Mouse (Mus musculus): Measurements from ENCODE around the gene Gatb. TPM values are rescaled to one million over a fixed set of nuclear protein-coding genes. Genes with fewer than 3 reads are reported as not detected.

The Gatb gene
- polyA plus RNA-seq, 1 experiment = 7.9 TPM

DNA sequence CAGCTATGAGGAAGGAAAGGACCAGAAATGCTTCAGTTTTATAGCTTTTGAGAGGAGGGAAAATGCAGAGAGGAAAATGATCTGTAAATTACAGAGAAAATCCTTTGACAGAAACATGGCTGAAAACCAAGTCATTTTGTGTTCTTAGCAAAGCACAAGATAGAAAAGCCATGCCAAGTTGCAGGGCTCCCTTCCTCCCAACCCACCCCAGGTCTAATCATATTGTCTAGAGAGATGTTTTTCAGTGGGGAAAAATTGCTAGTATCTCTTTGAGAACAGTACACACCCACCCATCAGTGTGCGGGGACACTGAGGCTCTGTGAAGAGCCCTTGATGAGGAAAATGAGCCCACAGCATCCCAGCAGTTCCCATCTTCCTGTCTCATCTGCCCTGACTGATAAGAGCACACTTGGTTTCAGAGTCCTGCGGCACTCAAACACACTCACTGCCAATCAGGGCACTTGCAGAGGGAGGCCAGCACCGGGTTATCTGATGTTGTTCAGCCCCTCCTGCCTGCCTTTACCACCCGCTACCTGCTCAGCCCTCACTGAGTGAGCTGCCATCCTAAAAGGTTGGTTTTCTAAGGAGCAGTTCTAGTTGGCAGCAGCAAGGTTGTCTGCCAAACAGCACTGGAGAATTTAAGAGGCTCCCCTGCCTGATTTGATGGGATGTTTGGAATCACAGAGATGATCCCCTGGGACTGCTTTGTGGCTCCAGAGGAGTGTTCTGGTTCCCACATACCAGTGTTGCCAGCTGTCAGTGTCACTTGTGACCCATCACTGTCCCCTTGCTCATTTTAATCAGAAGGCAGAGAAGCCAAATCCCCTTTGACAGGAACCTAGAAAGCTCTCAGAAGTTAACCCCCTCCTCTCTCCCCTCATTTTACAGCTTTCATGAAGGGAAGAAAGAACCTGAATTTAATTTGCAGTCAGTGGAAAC, 79.1 kb downstream of the Gatb start:
- no peak for DNase-seq (ENCODE audit: low spot score)

DNA sequence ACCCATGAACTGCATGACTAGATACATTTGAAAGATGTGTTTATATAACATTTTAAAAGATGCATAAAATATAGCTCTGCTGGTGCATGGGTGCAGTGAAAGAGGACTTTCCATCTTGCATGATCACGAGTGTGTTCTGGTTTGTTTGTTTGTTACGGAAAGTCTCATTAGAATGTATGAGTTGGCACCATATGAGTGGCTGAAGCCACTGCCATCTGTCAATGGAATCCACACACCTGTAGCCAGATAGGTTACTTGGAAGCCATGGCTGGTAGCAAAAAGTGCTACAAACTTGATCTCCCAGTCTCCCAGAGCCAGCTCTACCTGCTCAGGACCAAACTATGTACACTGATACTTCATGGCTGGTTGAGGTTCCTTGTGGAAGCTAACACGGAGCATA, 81.6 kb downstream of the Gatb start:
- DNase-seq (ENCODE audit: low spot score) = no peak

DNA sequence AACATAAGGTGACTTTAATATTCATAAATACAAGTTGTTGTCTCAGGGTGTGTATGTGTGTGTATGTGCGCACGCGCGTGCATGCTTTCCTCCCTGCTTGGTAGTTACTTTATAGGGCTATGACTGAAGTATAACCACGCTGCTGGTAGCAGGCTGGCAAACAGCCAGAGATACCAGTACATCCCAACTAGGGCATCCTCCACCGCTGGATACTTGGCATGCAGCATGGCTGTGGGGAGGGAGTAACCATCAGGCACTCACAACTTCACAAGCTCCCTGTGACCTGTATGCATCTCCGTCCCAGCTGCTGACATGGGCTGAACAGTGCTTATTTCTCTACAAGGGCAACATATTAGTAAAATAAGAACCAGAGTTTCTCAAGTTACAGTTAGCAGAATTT, 85.8 kb downstream of the Gatb start:
- DNase-seq (ENCODE audit: low spot score) = no peak

DNA sequence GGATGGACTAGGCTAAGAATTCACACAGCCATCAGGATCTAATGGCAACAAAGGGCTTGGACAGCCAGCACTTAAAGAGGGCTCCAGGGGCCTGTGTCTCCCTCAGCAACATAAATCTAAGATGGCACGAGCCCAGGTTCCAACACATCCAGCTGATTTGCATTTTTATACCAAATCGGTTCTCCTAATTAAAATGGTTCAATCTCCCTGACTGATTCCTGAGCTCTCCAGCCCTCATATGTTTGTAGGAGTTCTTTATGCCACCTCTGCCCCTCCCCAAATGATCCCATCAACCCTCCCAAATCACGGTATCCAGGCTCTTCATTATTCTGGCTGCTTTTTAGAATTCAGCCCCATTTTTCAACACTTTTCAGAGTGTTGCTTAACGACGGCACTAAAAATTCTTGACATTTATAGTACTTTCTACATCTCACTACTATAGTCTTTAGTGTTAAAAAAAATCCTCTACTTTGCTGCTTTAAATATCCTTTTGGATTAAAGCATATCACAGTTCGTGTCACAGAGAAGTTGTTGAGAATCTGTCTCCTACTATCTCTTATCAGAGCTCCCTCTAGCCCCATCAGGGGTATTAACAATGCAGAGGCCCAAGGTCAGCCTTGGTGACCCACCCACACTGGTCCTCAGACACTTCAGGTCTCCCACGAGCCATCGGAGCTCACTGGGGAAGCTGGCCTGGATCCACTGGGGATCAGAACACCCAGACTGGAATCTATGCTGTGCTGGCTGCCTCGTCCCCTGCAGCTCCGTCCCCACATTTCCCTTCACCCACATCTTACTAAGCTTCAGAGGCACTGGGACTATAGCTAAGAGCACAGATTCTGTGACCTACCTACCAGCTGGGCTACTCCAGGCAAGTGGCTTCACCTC, 88.3 kb downstream of the Gatb start:
- DNase-seq (ENCODE audit: low spot score) = no peak

DNA sequence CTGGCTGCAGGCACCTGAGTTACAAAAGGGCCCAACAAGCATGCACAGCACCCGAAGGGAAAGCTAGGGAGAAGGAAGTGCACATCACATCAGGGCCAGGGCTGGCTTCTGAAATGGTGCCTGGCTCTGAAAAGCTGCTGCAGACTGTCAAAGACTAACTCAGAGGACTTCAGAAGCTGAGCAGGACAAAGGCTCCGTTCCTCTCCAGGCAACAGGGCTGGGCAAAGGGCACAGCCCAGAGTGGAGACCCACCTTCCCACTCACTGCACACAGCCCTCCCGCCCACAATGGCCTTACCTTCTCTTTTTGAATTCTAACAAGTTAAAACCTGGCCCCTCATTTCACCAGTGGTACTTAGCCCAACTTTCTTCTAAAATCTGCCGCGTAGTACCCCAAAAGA, 89.9 kb downstream of the Gatb start:
- DNase-seq (ENCODE audit: low spot score) = no peak

DNA sequence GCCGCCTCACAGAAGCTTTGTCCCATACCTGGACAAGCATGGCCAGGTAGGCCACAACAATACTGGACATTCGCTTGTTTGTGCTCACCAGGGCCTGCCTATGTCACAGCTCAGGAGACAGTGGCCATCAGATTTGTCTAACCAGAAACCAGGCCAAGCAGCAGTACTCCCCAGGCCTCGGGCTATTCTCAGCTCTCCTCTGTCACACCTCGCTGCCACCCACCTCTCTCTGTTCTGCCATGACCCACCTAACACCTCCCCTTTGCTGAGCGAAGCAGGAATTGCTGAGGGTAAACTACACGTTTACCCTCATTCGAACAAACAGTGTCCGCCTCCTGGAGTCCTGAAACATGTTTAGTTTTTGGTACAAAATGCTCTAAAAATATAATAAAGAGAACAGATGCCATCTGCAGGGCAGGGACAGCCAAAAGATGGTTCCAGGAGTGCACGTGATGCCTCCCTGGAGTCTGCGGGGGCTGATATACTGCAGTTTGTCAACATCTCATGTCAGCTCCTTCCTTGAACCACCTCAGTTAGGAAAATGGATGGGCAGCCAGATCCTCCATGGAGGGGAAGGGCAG, 90.8 kb downstream of the Gatb start:
- DNase-seq (ENCODE audit: low spot score) = no peak

DNA sequence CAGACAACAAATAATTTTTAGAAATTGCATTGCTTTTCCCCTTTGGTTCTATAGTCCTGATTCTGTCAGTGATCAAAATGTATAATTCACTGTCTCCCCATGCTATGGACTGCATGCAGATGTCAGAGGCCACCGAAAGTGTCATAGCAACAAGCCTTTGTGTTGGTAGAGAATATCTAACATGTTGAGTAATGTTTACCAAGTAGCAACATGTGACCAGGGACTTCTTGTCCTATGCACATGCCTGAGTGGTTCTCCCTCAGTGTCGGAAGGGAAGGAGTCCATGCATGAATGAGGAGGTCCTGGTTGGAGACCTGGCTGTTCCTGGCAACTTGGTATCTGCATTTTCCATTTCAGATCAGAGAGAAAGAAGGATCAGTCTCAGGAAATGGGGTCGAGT, 92.2 kb downstream of the Gatb start:
- no peak for DNase-seq (ENCODE audit: low spot score)

DNA sequence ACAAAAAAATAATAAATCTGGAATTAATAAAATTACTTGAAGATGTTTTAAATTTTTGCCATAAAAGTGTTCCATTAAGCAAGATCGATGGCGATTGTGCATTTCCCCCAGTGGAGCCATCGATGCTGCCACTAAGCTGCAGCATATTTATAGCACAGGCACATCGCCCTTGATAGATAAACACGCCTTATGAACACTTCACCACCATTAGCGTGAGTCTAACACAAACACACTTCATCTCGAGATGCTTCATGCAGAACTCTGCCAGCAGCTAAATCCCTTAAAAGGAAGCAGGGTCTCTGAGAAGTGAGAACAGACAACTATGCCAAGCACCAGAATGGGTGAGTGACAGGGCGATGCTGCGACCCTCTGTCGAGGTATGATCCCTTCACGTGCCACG, 92.8 kb downstream of the Gatb start:
- DNase-seq (ENCODE audit: low spot score) = no peak

DNA sequence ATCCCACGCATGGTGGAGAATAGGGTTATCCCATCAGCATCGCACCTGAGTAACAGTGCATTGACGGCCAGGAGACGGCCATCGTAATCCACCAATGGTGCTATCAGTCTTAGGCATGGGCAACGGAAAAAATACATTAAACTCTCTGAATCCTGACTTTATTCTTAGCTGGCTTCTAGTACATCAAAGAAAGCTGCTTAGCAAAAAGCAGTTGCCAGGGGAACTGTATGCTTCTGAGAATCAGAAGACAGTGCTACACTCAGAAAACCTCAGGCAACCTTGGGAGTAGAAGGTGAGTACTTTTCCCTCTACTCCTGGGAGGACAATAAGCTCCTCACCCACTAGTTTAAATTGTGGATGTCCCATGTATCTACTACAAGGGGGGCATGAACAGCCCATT, 93.8 kb downstream of the Gatb start:
- DNase-seq (ENCODE audit: low spot score) = no peak

DNA sequence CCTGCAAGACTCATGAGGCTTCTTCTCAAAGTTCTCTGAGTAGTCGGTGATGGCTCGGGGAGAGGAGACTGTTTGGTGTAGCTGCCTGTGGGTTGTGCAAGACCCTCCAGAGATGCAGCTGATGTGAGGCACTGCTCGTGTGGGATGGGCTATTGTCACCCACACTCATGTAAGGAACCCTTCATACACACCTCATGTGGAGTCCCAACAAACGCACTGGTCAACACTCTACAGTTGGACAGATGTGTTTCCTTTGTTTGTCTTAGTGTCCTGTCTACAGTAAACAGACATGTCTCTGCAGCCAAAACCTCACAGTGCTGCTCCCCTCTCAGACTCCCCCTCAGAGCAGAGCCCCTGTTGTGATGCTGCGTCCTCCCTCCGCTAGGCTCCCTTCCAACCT, 95.9 kb downstream of the Gatb start:
- no peak for DNase-seq (ENCODE audit: low spot score)

DNA sequence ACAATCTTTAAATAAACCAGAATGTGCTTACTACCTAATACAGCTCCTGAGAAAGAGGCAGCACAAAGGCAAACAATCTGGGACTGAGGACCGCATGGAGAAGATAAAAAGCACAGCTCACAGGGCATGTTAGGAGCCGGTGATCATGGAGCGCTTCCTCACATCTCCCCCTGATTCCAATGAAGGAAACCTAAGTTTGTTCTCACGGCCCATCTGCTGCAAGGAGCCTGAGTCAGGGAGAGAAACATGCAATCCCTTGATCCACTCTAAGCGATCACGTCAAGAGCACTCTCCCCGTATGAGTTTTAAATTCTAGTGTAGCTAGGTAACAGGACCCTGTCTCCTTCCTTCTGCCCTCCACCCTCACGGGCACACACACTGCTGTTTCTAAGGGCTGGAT, 103.2 kb downstream of the Gatb start:
- DNase-seq (ENCODE audit: low spot score) = no peak

DNA sequence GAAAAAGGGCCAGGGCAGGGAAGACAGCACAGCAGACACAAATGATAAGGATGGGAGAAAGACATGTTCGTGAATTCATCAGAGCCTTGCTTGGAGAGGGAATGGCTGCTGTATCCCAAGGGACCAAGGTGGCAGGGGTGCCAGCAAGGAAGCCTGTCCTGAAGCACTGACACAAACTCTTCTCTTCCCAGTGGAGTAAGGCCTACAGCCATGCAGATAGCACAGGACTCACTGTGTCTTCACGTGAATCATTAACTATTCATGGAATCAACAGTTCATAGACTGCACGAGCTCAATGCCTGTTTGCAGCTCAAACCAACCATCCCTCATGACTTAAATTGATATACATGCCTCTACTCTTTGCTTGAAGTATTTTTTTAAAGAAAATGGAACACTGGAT, 104.0 kb downstream of the Gatb start:
- no peak for DNase-seq (ENCODE audit: low spot score)

DNA sequence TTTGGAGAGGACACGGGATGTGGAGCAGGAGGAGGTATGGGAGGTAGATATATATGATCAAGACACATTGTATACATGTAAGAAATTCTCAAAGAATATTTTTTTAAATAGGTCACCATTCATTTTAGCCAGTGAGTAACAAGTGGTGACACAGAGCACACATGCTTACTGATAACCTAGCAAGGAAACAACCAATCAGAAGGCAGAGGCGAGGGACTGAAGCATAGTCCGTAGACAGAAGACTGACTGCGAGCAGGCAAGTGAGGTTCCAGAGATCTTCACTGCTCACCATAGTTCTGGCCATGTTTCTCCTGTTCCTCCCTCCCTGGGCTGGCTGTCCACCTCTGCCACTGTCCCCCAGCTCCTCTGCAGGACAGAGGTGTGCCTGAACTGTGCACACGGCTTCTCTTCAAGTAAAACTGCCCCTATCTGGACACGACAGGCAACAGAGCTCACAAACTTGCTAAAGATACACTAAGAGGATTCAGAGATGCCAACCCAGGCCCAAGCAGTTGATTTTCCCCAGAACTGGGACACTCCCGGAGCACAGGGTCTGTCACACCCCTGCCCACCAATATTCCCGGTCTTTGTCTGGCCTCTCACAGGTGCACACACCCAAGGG, 105.5 kb downstream of the Gatb start:
- no peak for DNase-seq (ENCODE audit: low spot score)

DNA sequence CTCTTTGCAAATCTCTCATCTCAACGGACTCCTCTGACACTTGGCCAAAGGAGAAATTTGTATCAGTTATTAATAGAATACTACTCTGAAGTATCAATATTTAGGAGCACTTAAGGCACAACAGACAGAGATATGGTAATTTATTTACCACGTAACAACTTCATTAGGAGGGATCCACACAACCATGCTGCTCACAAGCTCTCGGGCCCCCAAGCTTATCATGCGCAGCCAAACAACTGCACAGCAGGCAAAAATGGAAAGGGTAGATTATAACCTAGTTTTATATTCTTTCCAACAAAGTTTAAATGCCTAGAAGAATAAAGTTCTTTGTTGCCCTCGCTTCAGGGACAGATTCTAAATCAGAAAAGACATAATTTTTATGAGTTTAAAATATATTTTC, 106.0 kb downstream of the Gatb start:
- DNase-seq (ENCODE audit: low spot score) = no peak

DNA sequence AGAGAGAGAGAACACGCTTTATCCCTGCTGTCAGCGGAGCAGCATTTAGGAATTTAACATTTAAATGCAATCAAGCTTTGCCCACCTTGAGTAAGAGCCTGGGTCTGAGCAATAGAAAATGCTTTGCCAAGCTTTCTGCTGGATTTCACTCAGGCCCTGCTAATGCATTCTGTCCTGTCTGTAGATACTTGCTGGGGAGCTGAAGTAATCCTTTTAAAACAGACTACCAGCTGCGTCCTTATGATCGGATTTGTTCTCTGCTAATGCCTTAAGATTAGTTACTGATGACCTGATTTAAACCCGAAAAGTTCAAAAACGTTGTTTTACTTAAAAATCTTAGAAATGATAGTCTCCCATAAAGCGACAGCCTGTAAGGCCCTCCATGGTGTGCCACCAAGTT, 107.2 kb downstream of the Gatb start:
- DNase-seq (ENCODE audit: low spot score) = no peak

DNA sequence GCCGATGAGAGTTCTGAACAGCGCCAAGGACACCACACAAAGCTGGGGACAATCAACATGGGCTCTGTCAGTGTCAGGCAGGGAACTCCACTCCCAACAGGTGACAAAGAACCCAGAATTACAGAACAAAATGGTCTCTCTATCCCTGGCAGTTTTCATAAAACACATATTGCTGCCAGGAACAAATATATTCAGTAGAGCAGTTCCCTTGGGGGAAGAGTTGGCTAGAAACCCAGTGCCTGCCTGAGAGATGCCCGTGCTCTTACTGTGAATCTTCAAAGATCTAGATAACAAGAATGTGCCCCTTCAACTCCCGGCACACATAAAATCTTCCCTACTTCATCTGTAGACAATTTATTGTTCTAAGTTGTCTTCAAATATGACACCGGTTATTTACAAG, 109.7 kb downstream of the Gatb start:
- no peak for DNase-seq (ENCODE audit: low spot score)

DNA sequence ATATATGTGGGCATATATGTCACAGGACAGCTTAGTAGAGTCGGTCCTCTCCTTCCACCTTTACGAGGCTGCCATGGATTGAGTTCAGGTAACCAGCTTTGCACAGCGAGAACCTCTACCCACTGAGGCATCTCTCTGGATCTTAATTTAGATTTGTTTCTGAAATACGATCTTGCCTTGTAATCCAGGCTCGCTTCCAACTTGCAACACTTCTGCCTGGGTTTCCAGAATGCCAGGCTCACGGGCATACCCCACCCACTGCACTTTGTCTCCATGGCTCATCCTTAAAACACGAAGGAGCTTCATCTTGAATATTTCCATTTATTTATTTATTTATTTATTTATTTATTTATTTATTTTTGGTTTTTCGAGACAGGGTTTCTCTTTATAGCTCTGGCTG, 111.4 kb downstream of the Gatb start:
- DNase-seq (ENCODE audit: low spot score) = no peak

DNA sequence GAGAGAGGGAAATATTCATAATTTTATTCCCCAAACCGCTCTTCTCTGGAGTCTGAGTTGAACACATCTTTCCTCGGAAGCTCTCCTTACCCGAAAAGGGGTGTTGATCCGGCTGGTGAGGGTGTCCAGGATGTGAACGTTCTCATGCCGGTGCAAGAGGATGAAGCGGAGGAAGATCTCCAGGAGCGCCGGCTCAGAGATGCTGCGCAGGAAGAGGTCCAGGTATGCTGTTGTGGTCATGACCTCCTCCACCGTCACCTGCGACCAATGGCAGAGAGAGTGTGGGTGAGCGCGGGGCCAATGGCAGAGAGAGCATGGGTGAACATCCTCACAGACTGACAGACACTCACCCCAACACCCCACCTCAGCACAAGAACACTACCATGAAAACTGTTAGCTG, 114.4 kb downstream of the Gatb start:
- DNase-seq (ENCODE audit: low spot score) = no peak

DNA sequence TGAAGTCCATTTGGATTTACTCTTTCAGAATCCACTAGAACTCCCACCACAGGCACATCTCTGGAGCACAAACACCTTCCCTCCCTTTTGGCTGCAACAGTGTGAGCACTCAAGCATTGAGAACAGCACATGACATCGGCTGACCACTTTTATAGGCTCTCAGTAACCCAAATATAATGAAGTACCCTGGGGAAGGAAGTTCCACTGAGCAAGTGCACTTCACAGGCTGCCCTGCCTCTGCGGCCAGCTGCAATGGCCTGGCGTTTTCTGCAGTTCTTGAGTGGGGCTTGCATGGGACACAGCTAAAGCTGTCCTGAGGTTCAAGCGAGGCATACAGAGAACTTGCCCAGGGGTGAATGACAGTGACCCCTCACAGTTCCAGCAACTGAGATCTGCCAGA, 117.2 kb downstream of the Gatb start:
- no peak for DNase-seq (ENCODE audit: low spot score)

DNA sequence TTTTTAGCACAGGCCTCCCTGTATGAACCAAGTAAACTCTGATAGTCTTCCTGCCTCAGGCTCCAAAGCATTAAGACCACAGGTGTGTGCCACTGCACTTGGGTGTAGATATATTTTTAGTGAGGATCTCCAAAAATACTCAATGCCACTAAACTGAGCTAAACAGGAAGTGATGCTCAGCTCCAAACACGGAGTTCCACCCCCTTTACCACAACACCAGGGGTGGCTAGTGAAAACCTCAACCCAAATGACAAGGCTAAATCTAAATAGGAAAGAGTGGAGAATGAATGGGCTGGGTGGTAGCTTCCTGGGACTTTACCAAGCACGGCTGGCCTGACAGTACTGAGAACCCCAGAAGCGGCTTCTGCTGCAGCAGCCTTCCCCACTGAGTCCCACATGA, 119.1 kb downstream of the Gatb start:
- DNase-seq (ENCODE audit: low spot score) = no peak

DNA sequence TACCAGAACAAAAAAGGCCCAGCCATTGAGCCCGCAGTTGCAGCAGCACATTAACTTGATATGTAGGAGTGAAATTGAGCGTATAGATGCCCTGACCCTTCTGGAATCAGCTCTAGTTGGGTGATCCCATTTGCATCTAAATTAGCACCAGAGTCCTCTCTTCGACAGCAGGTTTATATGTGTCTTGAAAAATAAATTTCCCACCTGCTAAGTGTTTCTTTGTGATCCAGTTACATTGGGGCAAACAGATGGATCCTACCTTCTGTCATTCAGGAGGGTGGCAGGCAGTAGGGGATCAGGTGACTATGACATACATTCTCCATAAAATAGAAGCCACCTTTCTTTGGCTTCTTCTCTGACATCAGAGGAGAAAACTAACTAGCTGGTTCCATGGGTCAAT, 121.1 kb downstream of the Gatb start:
- DNase-seq (ENCODE audit: low spot score) = no peak

DNA sequence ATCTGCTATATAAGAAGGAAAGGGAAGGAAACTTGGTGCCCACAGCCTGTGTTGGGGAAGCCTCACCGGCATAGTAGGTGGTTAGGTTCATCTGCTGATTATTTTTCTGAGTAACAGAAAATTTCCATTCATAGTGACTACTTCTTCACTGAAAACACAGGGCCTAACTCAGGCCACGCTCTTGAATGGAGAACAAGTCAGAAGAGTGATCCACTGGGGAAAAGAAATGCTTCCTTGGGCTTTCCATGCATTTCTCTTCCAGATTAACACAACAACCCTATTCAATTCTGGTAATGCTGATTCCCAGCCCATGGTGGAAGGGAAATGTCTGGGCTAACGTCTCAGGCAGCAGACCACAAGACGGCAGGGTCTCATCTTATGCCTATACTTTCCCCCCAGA, 124.6 kb downstream of the Gatb start:
- no peak for DNase-seq (ENCODE audit: low spot score)

All from urinary bladder, adult 2 months (tissue).